Mouse (Mus musculus): ENCODE results near the gene Zfp575.

The Zfp575 gene

GRCm38 (mm10) chr7:24563191-24563836 is 24.1 kb downstream of the Zfp575 start:
- DNase-seq (ENCODE audit: low spot score), result no peak

GRCm38 (mm10) chr7:24561450-24561849 is 26.0 kb downstream of the Zfp575 start:
- no peak for DNase-seq (ENCODE audit: low spot score)

- DNase-seq (ENCODE audit: low spot score), result no peak
These were observed 31.7 kb downstream of the Zfp575 start for GRCm38 (mm10) chr7:24555786-24556185.

GRCm38 (mm10) chr7:24551985-24552759 is 35.3 kb downstream of the Zfp575 start:
- no peak for DNase-seq (ENCODE audit: low spot score)

GRCm38 (mm10) chr7:24547534-24548036 is 39.9 kb downstream of the Zfp575 start:
- DNase-seq (ENCODE audit: low spot score), result no peak

GRCm38 (mm10) chr7:24546634-24547389 is 40.6 kb downstream of the Zfp575 start:
- DNase-seq (ENCODE audit: low spot score), result peak; percentile 100

- no peak for DNase-seq (ENCODE audit: low spot score)
These were observed 41.3 kb downstream of the Zfp575 start, which contains the start of the genes Pinlyp and Xrcc1 for GRCm38 (mm10) chr7:24546068-24546614. Gene Pinlyp, minus strand, starts transcription at chr7:24546118. Gene Xrcc1, plus strand, starts transcription at chr7:24546289.

GRCm38 (mm10) chr7:24544506-24544905 is 42.9 kb downstream of the Zfp575 start:
- DNase-seq (ENCODE audit: low spot score), result no peak

- DNase-seq (ENCODE audit: low spot score), result no peak
These were observed 47.8 kb downstream of the Zfp575 start for GRCm38 (mm10) chr7:24539686-24540085.

- no peak for DNase-seq (ENCODE audit: low spot score)
These were observed 48.7 kb downstream of the Zfp575 start for GRCm38 (mm10) chr7:24538701-24539100.

GRCm38 (mm10) chr7:24538154-24538553 is 49.3 kb downstream of the Zfp575 start:
- no peak for DNase-seq (ENCODE audit: low spot score)

- DNase-seq (ENCODE audit: low spot score), result no peak
These were observed 49.9 kb downstream of the Zfp575 start for GRCm38 (mm10) chr7:24537591-24537990.

GRCm38 (mm10) chr7:24537081-24537480 is 50.4 kb downstream of the Zfp575 start:
- DNase-seq (ENCODE audit: low spot score), result no peak

GRCm38 (mm10) chr7:24534301-24534700 is 53.1 kb downstream of the Zfp575 start:
- DNase-seq (ENCODE audit: low spot score), result no peak

All from lung, postnatal 25 days (tissue).